Mouse (Mus musculus) MN1 (cell line): Measurements from ENCODE around the gene Trim37.
"Not testable (repeated sequence)": the region's sequence is repeated elsewhere in the genome, so short reads cannot be mapped to it uniquely, and the experiment has no call there.

Experiments used
- DNase-seq: peaks from one replicate; pipeline ENCODE4 v3.0.0-alpha.2; 2016; ENCODE audit warnings: low spot score

Trim37 gene

GRCm38 (mm10) chr11:87233377-87233776, 106.5 kb downstream of the Trim37 start:
- DNase-seq = no peak

GRCm38 (mm10) chr11:87234743-87235485, 108.0 kb downstream of the Trim37 start:
- DNase-seq = no peak

- DNase-seq = no peak
Observed at GRCm38 (mm10) chr11:87235486-87235872, 108.6 kb downstream of the Trim37 start.

GRCm38 (mm10) chr11:87238891-87239530, 112.1 kb downstream of the Trim37 start:
- DNase-seq = no peak

GRCm38 (mm10) chr11:87240141-87240832, 113.4 kb downstream of the Trim37 start:
- no peak for DNase-seq

GRCm38 (mm10) chr11:87240833-87241215, 113.9 kb downstream of the Trim37 start:
- peak; percentile 44 for DNase-seq

- DNase-seq = peak; percentile 20
Observed at GRCm38 (mm10) chr11:87241256-87241655, 114.4 kb downstream of the Trim37 start.

GRCm38 (mm10) chr11:87245171-87245840, 118.4 kb downstream of the Trim37 start:
- no peak for DNase-seq

GRCm38 (mm10) chr11:87246107-87246651, 119.3 kb downstream of the Trim37 start:
- DNase-seq = no peak

GRCm38 (mm10) chr11:87246724-87247493, 120.0 kb downstream of the Trim37 start:
- no peak for DNase-seq

- DNase-seq = no peak
Observed at GRCm38 (mm10) chr11:87247494-87247866, 120.6 kb downstream of the Trim37 start.

GRCm38 (mm10) chr11:87250132-87250531, 123.3 kb downstream of the Trim37 start:
- no peak for DNase-seq

- DNase-seq = no peak
Observed at GRCm38 (mm10) chr11:87253294-87253693, 126.4 kb downstream of the Trim37 start.

- DNase-seq = peak; percentile 32
Observed at GRCm38 (mm10) chr11:87254149-87254548, 127.3 kb downstream of the Trim37 start.

- DNase-seq = no peak
Observed at GRCm38 (mm10) chr11:87257282-87257681, 130.4 kb downstream of the Trim37 start.

- no peak for DNase-seq
Observed at GRCm38 (mm10) chr11:87259792-87260191, 132.9 kb downstream of the Trim37 start.

- DNase-seq = not testable (repeated sequence)
Observed at GRCm38 (mm10) chr11:87261705-87262104, 134.8 kb downstream of the Trim37 start.

GRCm38 (mm10) chr11:87263946-87264345, 137.1 kb downstream of the Trim37 start:
- no peak for DNase-seq

GRCm38 (mm10) chr11:87266246-87266645, 139.4 kb downstream of the Trim37 start:
- peak; percentile 20 for DNase-seq

GRCm38 (mm10) chr11:87268803-87269202, 141.9 kb downstream of the Trim37 start:
- DNase-seq = no peak
